Mouse (Mus musculus) mouse embryonic stem cell (cell line): ENCODE results near the gene Sox14.

ENCODE experiments used
- in situ Hi-C, 2 experiments: fragments of 300-500 bp; cut with MboI; formaldehyde crosslinking; loops; 1 replicate in 1 of 2; 3 replicates in 1 of 2; pipeline ENCODE4 v1.14.3; 2019 to 2020; ENCODE audit warnings: low sequenced_read_pairs in 2 of 2, low pct_unique_long_range_greater_than_20kb in 1 of 2, mixed read lengths in 1 of 2; ENCODE audit not compliant: unreplicated experiment in 1 of 2

Gene Sox14

GRCm38 (mm10) chr9:99862936-99863335, 13.0 kb downstream of the Sox14 start:
- in situ Hi-C loops: no loop called here

DNA sequence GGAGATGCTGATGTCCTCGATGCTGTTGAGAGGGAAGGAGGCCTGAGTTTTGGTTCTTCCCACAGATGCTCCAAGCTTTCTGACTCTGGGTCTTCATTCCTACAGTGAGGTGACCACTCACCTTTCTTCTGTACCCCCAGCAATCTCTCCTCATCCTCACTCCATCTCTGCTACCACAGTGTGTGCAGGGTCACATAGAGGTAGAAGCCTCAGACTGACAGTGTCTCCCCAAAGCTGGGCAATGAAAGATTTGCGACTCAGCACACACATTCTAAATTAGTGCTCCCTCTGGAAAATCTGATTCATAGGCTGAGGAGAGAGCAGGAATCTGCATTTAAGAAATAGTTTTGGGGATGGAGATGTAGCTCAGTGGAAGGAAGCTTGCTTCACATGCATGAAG, 21.5 kb downstream of the Sox14 start:
- in situ Hi-C loops: no loop called here

DNA sequence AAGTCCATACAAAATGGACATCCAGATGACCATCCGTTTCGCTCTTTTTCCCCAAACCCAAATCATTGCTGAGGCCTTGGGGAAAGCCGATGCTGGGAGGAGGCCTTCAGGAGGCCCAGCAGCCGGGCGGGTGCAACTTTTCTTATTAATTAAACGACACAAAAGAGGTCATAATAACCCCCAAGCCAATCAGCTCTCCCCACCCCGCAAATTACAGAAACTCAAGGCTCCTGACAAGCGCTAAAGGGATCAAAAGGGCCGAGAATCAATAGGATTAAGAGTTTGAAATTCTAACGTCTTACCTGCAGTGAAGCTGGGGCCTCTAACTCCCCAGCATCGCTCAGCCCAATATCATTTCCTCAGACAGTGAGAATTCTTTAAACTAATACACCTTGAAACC, 22.6 kb downstream of the Sox14 start:
- in situ Hi-C loops: no loop called here

GRCm38 (mm10) chr9:99850354-99850753, 25.6 kb downstream of the Sox14 start:
- in situ Hi-C loops: no loop called here

- in situ Hi-C loops: loop anchor here in 1 of 2 experiments (10.0 to 25.0 kb wide), 2 partner anchors 139 to 536 kb away; no protein-coding TSS in a partner anchor
Measured at GRCm38 (mm10) chr9:99848327-99848726, 27.6 kb downstream of the Sox14 start.

GRCm38 (mm10) chr9:99846820-99847219, 29.1 kb downstream of the Sox14 start:
- in situ Hi-C loops: loop anchor here in 1 of 2 experiments (10.0 to 25.0 kb wide), 2 partner anchors 140 to 538 kb away; no protein-coding TSS in a partner anchor

- in situ Hi-C loops: loop anchor here in 1 of 2 experiments (25.0 kb wide), 1 partner anchor 148 kb away; no protein-coding TSS in a partner anchor
Measured at GRCm38 (mm10) chr9:99839367-99839766, 36.6 kb downstream of the Sox14 start.

DNA sequence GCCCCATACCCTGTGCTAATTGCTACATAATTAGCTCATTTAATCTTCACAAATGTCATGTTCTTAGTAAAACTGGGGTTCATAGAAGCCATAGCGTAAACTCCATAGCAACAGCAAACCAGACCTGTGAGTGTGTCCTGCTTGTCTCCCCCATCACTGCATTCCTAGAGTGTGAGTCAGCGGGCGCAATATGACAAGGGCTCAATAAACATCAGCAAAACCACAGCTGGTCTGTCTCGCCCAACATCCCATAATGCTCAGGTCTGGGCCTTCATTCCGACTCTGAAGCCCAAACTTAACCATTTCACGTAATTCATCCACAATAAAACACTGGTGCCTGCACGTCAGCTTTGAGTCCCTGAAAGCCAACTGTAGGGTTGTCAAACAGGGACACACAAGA, 37.1 kb downstream of the Sox14 start:
- in situ Hi-C loops: loop anchor here in 1 of 2 experiments (25.0 kb wide), 1 partner anchor 148 kb away; no protein-coding TSS in a partner anchor

DNA sequence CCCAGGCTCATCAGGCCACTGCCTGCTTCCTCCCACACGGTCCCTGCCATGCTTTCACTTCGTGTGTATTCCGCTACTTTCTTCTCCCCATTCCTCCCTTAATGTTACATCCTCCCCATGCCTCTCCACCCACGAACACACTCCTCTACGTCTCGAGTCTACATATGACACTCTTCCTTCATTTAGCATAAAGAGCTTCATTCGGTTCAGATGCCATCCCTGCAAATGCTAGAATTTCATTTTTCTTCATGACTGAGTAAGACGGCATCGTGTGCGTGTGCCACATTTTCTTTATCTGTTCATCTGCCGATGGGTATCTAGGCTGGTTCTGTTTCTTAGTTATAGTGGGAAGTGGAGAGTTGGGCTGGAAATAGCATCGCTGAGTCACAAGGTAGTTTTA, 39.3 kb downstream of the Sox14 start:
- in situ Hi-C loops: loop anchor here in 1 of 2 experiments (25.0 kb wide), 1 partner anchor 151 kb away; no protein-coding TSS in a partner anchor

GRCm38 (mm10) chr9:99835624-99836430, 40.1 kb downstream of the Sox14 start:
- in situ Hi-C loops: loop anchor here in 1 of 2 experiments (25.0 kb wide), 1 partner anchor 151 kb away; no protein-coding TSS in a partner anchor
